Mouse (Mus musculus) kidney, adult 2 months (tissue): ENCODE data around the gene Srp14.

Experiments used
- CTCF ChIP-seq: fragments of 200-500 bp; conservative IDR thresholded peaks from 2 replicates; pipeline ENCODE4 v1.5.1; 2011; ENCODE audit warnings: low read depth, mild to moderate bottlenecking, control low read depth, low read length, moderate library complexity, mixed read lengths; ENCODE audit not compliant: insufficient read depth, insufficient read length
- POLR2A ChIP-seq: fragments of 200-500 bp; IDR thresholded peaks from one replicate; pipeline ENCODE4 v1.6.1; 2011; ENCODE audit warnings: low read depth, low read length, control low read depth

DNA sequence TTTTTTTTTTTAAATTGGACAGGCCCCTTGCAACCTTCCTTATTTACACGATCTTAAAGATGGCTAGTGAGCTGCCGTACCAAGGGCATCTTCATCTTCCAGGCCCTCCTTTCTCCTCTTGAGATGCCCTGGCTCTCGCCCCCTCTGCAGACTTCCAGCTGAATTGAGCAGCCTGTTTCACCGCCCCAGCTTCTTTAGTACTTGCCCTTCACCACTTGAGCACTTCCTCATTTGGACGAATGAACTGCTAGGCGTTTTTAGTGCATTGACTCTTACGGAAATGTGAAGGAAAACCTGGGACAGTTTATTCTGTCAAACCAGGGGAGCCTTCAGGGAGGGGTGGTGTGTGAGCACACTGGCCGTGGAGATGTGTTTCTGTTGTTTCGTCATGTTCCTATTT is 50.2 kb downstream of the Srp14 start:
- TF ChIP-seq CTCF, result no peak
- no peak for TF ChIP-seq POLR2A
